Mouse (Mus musculus): ENCODE measurements around the gene Camp. TPM values are rescaled to one million over a fixed set of nuclear protein-coding genes. Genes with fewer than 3 reads are reported as not detected.

Gene Camp
- total RNA-seq (2014; fragmentation: Nextera tagmentation) (306 TPM in 1 of 2 replicates, not detected in the other), total RNA-seq (2017) (9.3 and 29.3 TPM in 2 replicates)

DNA sequence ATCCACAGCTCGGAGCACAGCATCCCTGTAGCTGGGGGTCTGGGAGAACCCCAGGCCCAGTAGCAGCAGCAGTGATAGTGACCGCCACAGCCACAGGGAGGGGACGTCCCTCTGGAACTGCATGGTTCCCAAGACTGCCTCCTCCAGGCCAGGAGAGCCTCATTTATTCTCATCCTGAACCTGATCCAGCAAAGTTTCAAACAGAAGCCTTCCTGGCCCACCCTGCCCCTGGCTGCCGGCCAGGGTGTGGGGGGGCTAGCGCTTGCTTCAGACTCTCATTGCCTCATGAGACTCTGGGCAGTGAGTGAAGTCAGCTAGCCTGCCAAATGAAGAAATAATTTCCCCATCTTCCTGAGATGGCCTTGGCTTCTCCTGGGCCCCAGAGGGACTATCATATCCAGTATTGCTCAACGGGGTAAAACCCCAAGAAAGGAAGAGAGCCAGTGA lies at the start of gene Camp:
TSS of gene Camp (minus strand) at position 306 of the 447 bp plus-strand sequence.
- no peak for ATAC-seq (replicated peaks; ENCODE audit: low FRiP score, low TSS enrichment, poor library complexity, severe bottlenecking)

- ATAC-seq (replicated peaks; ENCODE audit: low FRiP score, low TSS enrichment, poor library complexity, severe bottlenecking): no peak
These were observed 48.6 kb upstream of the Camp start for GRCm38 (mm10) chr9:109898027-109898426.

DNA sequence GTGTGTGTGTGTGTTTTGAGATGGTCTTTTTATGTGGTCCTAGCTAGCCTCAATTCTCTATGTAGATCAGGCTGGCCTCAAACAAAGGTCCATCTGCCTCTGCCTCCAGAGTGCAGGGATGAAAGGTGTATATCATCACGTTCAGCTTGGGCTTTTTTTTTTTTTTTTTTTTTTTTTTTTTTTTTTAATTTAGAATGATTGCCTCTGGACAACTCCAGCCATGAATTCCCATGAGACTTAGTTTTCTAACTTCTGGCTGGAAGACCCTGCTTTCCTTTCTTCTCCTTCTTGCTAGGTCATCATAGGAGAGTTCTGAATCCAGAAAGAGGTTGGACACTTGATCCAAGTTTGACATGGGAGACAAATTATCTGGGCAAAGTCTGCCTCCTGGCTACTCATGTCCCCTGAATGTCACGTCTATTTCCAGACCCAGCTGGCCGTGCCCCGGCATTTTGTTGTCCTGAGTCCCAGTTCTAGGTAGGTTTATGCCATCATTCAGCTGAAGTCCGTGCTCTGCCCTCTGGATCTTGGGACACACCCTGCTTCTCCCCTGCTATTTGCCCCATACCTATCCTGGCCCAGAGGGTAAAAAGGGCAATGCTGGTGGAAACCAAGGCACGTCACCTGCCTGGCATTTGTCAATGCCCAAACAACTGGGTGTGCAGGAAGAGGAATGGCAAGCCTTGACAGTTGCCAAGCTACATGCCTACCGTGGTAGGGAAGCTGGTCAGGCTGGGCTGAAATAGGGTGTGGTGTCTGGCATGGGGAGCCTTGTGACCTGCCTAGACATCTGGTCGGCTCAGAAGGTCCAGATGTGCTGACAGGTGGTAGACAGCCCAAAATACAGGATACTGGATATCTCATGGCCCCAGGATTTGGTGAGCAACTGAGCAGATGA lies 47.1 kb upstream of the Camp start:
- no peak for ATAC-seq (replicated peaks; ENCODE audit: low FRiP score, low TSS enrichment, poor library complexity, severe bottlenecking)

GRCm38 (mm10) chr9:109895593-109895992 lies 46.2 kb upstream of the Camp start:
- ATAC-seq (replicated peaks; ENCODE audit: low FRiP score, low TSS enrichment, poor library complexity, severe bottlenecking): no peak

- peak; percentile 75 for ATAC-seq (replicated peaks; ENCODE audit: low FRiP score, low TSS enrichment, poor library complexity, severe bottlenecking)
These were observed 45.1 kb upstream of the Camp start for GRCm38 (mm10) chr9:109894413-109895090.

DNA sequence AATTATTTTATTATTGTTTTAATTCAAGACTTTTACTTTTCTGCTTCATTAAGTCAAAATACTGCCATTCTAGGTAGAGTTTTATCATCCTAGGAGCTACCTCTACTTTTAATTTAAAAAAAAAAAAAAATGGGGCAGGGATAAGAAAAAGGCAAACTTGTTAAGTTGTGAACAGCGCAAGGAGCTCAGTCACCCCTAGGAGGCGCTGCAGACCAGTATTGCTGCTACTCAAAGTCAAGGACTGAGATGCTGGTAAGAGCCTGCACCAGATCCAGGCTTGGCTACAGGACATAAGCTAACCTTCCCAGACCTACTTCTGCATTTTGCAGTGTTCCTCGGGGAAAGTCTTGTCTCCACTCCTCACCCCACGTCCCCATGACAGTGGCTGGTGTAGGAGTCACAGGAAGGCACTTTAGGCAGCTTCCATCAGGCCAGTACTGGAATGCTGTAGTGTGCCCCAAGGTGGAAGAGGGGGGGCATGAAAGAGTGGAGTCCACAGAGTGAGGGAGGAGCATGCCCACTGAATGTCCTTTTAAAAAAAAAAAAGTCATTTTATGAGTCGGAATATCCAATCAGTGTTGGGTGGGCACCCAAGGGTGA lies 43.3 kb upstream of the Camp start:
- ATAC-seq (replicated peaks; ENCODE audit: low FRiP score, low TSS enrichment, poor library complexity, severe bottlenecking): peak; percentile 53

DNA sequence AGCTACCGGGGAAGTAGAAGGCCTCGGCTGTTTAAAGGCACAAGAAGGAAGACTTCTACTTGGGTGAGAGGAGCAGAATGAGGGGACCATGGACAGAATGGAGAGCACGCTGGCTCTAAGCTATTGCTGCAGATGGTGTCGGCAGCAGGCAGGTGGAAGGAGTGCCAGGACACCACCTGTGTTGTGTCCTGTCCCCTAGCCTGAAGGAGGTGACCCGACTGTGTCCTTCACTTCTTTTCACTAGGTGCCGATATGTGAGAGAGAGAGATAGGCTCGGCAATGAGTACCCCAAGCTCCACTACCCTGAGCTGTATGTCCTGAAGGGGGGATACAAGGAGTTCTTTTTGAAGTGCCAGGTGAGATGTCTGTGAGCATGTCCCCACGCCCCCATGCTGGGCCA lies 42.1 kb upstream of the Camp start:
- ATAC-seq (replicated peaks; ENCODE audit: low FRiP score, low TSS enrichment, poor library complexity, severe bottlenecking): no peak

DNA sequence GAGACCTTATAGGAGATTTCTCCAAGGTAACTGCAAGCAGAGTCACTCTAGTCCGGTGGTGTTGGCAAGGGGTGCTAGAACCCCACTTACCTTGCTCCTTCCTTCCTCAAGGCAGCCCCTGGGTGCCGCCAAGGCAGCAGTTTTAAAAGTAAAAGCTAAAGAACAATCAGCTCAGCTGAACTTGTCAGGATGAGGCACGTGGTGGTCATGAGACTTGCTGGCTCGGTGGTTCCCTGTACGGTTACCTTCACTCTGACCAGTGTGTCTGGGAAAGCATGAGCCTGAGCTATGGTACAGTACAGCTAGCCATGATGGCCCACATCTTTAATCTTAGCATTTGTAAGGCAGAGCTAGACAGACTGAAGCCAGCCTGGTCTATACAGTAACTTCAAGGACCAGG lies 37.9 kb upstream of the Camp start:
- ATAC-seq (replicated peaks; ENCODE audit: low FRiP score, low TSS enrichment, poor library complexity, severe bottlenecking): no peak

- ATAC-seq (replicated peaks; ENCODE audit: low FRiP score, low TSS enrichment, poor library complexity, severe bottlenecking): no peak
These were observed 36.8 kb upstream of the Camp start for GRCm38 (mm10) chr9:109886259-109886658.

GRCm38 (mm10) chr9:109879305-109879704 lies 29.9 kb upstream of the Camp start:
- ATAC-seq (replicated peaks; ENCODE audit: low FRiP score, low TSS enrichment, poor library complexity, severe bottlenecking): no peak

GRCm38 (mm10) chr9:109877666-109878065 lies 28.2 kb upstream of the Camp start:
- ATAC-seq (replicated peaks; ENCODE audit: low FRiP score, low TSS enrichment, poor library complexity, severe bottlenecking): no peak

GRCm38 (mm10) chr9:109876756-109877155 lies 27.3 kb upstream of the Camp start:
- ATAC-seq (replicated peaks; ENCODE audit: low FRiP score, low TSS enrichment, poor library complexity, severe bottlenecking): no peak

GRCm38 (mm10) chr9:109875695-109876601 lies 26.5 kb upstream of the Camp start:
- ATAC-seq (replicated peaks; ENCODE audit: low FRiP score, low TSS enrichment, poor library complexity, severe bottlenecking): peak; percentile 16

- ATAC-seq (replicated peaks; ENCODE audit: low FRiP score, low TSS enrichment, poor library complexity, severe bottlenecking): peak; percentile 97
These were observed 25.6 kb upstream of the Camp start, which contains the start of gene Cdc25a for GRCm38 (mm10) chr9:109874797-109875691. TSS of gene Cdc25a (plus strand) at chr9:109875579.

GRCm38 (mm10) chr9:109870983-109871572 lies 21.7 kb upstream of the Camp start:
- ATAC-seq (replicated peaks; ENCODE audit: low FRiP score, low TSS enrichment, poor library complexity, severe bottlenecking): no peak

DNA sequence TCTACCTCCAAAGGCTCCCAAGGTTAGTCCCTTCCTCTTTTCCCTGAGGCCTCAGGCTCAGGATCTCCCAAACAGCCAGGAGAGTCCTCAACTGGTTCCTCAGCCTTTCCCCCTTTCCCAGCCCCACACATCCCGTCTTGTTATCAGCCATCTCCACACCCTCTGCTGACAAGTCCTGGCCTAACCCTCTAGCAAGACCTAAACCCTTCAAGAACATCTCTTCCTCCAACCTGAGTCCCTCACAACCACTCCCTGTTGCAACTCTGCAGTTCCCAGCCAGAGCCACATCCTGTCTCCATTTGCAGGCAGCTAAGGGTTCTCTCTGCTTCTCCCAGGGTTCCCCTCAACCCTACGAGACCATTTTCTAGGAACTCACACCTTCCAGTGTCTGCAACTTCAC lies 16.8 kb upstream of the Camp start:
- ATAC-seq (replicated peaks; ENCODE audit: low FRiP score, low TSS enrichment, poor library complexity, severe bottlenecking): no peak

- peak; percentile 79 for ATAC-seq (replicated peaks; ENCODE audit: low FRiP score, low TSS enrichment, poor library complexity, severe bottlenecking)
These were observed 13.7 kb upstream of the Camp start for GRCm38 (mm10) chr9:109863085-109863484.

All from megakaryocyte-erythroid progenitor cell, adult 5-6 weeks (primary cell).